Mouse (Mus musculus) myocyte (in vitro differentiated cells): ENCODE results near the gene Crisp2. TPM values are rescaled to one million over a fixed set of nuclear protein-coding genes. Genes with fewer than 3 reads are reported as not detected.

ENCODE experiments used
- H3K27me3 ChIP-seq: one replicate; pipeline ENCODE4 v1.6.1; 2011; ENCODE audit not compliant: control insufficient read depth, insufficient read depth, insufficient read length
- H3K36me3 ChIP-seq: one replicate; pipeline ENCODE4 v1.6.1; 2011; ENCODE audit not compliant: control insufficient read depth, insufficient read depth
- H3K4me2 ChIP-seq: one replicate; pipeline ENCODE4 v1.6.1; 2011; ENCODE audit warnings: low read depth, control low read depth
- H3K4me3 ChIP-seq: one replicate; pipeline ENCODE4 v1.5.1; 2011; ENCODE audit warnings: mild to moderate bottlenecking, control low read depth, moderate library complexity
- H3K79me2 ChIP-seq: one replicate; pipeline ENCODE4 v1.6.1; 2011; ENCODE audit not compliant: control insufficient read depth, insufficient read depth
- H3ac ChIP-seq: one replicate; pipeline ENCODE4 v1.6.1; 2011; ENCODE audit not compliant: control insufficient read depth, insufficient read length
- CEBPB ChIP-seq: IDR thresholded peaks from 2 replicates; pipeline ENCODE4 v1.6.1; 2011; ENCODE audit warnings: mild to moderate bottlenecking, moderate library complexity; ENCODE audit not compliant: poor library complexity, insufficient read depth, severe bottlenecking
- E2F4 ChIP-seq: IDR thresholded peaks from one replicate; pipeline ENCODE4 v1.6.1; 2011; ENCODE audit warnings: mild to moderate bottlenecking, control low read depth, moderate library complexity; ENCODE audit not compliant: insufficient read depth
- MAX ChIP-seq: IDR thresholded peaks from one replicate; pipeline ENCODE4 v1.6.1; 2011; ENCODE audit warnings: low read depth, mild to moderate bottlenecking, control low read depth
- MYOD1 ChIP-seq, 3 experiments: IDR thresholded peaks; one replicate each; pipeline ENCODE4 v1.6.1; 2011; ENCODE audit warnings: control low read depth in 2 of 3, low read depth in 2 of 3, mild to moderate bottlenecking in 2 of 3, moderate library complexity in 1 of 3; ENCODE audit not compliant: insufficient read length in 2 of 3, control insufficient read depth in 1 of 3
- MYOG ChIP-seq, 3 experiments: IDR thresholded peaks; one replicate each; pipeline ENCODE4 v1.6.1; 2011; ENCODE audit warnings: control low read depth in 2 of 3, low read depth in 2 of 3, mild to moderate bottlenecking in 2 of 3; ENCODE audit not compliant: insufficient read length in 2 of 3, control insufficient read depth in 1 of 3, insufficient read depth in 1 of 3
- POLR2A ChIP-seq: IDR thresholded peaks from one replicate; pipeline ENCODE4 v1.6.1; 2011; ENCODE audit warnings: low read depth, mild to moderate bottlenecking, control low read depth, moderate library complexity; ENCODE audit not compliant: insufficient read length
- POLR2AphosphoS2 ChIP-seq: IDR thresholded peaks from one replicate; pipeline ENCODE4 v1.6.1; 2011; ENCODE audit warnings: low read depth, control low read depth; ENCODE audit not compliant: insufficient read length
- REST ChIP-seq: IDR thresholded peaks from one replicate; pipeline ENCODE4 v1.6.1; 2011; ENCODE audit warnings: mild to moderate bottlenecking, control low read depth, moderate library complexity; ENCODE audit not compliant: insufficient read depth, insufficient read length
- SRF ChIP-seq: IDR thresholded peaks from one replicate; pipeline ENCODE4 v1.6.1; 2011; ENCODE audit warnings: low read depth; ENCODE audit not compliant: control insufficient read depth, insufficient read length
- TCF12 ChIP-seq: IDR thresholded peaks from one replicate; pipeline ENCODE4 v1.6.1; 2011; ENCODE audit warnings: mild to moderate bottlenecking, control low read depth; ENCODE audit not compliant: poor library complexity, insufficient read depth, severe bottlenecking
- TCF3 ChIP-seq: IDR thresholded peaks from one replicate; pipeline ENCODE4 v1.6.1; 2011; ENCODE audit warnings: low read depth, control low read depth; ENCODE audit not compliant: insufficient read length
- USF1 ChIP-seq: IDR thresholded peaks from one replicate; pipeline ENCODE4 v1.6.1; 2011; ENCODE audit warnings: low read depth, mild to moderate bottlenecking, control low read depth, moderate library complexity
- polyA plus RNA-seq: library from polyadenylated mRNA; unstranded; fragments of >200 nt; fragmentation: generic; extraction: Trizol; gene quantifications from one replicate; pipeline ENCODE4 v1.2.1, GENCODE M21; 2012; ENCODE audit warnings: missing spikeins

Gene Crisp2
- polyA plus RNA-seq, result not detected

- TF ChIP-seq MYOD1 (IDR thresholded peaks at IDR 0.05; ENCODE audit: control insufficient read depth in 1 of 3, insufficient read length in 2 of 3, low read depth in 2 of 3), result no peak
- TF ChIP-seq MYOG (IDR thresholded peaks at IDR 0.05; ENCODE audit: control insufficient read depth in 1 of 3, insufficient read depth in 1 of 3, insufficient read length in 2 of 3, low read depth in 2 of 3), result no peak
- no peak for TF ChIP-seq E2F4
- TF ChIP-seq USF1, result no peak
- TF ChIP-seq POLR2A, result no peak
- no peak for TF ChIP-seq CEBPB
- TF ChIP-seq TCF12, result no peak
- TF ChIP-seq POLR2AphosphoS2, result no peak
- TF ChIP-seq REST, result no peak
- no peak for TF ChIP-seq SRF
- no peak for TF ChIP-seq MAX
- TF ChIP-seq TCF3, result no peak
- H3ac ChIP-seq, result no peak within 1 kb of the TSS
- H3K36me3 ChIP-seq, result no peaks in the 10 kb centered on the region
- H3K79me2 ChIP-seq, result no peaks in the 10 kb centered on the region
- H3K4me3 ChIP-seq, result no peak within 1 kb of the TSS
- no peak within 1 kb of the TSS for H3K4me2 ChIP-seq
- no peaks in the 10 kb centered on the region for H3K27me3 ChIP-seq
Observed at GRCm38 (mm10) chr17:40806953-40807572, at the start of gene Crisp2. Gene Crisp2 (minus strand): TSS chr17:40807003.

DNA sequence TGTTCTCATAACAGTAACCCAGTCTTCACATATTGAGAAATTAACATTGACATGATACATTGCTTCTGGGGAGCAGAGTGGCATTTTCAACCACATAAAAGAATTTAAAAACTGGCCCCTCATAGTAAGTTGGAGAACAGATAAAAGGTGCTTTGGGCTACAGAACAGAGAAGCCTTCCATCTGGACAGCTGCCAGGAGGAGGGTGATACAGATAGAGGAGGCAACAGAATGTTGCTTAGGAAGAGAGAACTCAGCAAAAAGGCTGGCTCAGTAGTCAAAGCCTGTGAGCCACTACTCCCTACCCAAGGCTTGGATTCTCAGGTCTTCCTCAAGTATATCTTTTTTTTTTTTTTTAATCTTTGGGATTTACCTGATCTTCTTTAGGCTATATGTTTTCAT, 48.3 kb upstream of the Crisp2 start:
- Histone ChIP-seq H3K4me2 (no peak overlapping the region), H3ac (no peak overlapping the region), H3K79me2 (no peaks in the 10 kb centered on the region), H3K36me3 (no peaks in the 10 kb centered on the region), H3K27me3 (no peaks in the 10 kb centered on the region), H3K4me3 (no peak overlapping the region)
- TF ChIP-seq REST (no peak), MYOG (IDR thresholded peaks at IDR 0.05; ENCODE audit: control insufficient read depth in 1 of 3, insufficient read depth in 1 of 3, insufficient read length in 2 of 3, low read depth in 2 of 3) (no peak), SRF (no peak), USF1 (no peak), POLR2AphosphoS2 (no peak), TCF12 (no peak), CEBPB (no peak), MAX (no peak), MYOD1 (IDR thresholded peaks at IDR 0.05; ENCODE audit: control insufficient read depth in 1 of 3, insufficient read length in 2 of 3, low read depth in 2 of 3) (no peak), E2F4 (no peak), TCF3 (no peak), POLR2A (no peak)

- Histone ChIP-seq H3K36me3 (no peaks in the 10 kb centered on the region), H3K79me2 (no peaks in the 10 kb centered on the region), H3K4me2 (no peak overlapping the region), H3K4me3 (no peak overlapping the region), H3K27me3 (no peaks in the 10 kb centered on the region), H3ac (no peak overlapping the region)
- TF ChIP-seq TCF12 (no peak), SRF (no peak), REST (no peak), USF1 (no peak)
Observed at GRCm38 (mm10) chr17:40837308-40837707, 30.5 kb upstream of the Crisp2 start.

DNA sequence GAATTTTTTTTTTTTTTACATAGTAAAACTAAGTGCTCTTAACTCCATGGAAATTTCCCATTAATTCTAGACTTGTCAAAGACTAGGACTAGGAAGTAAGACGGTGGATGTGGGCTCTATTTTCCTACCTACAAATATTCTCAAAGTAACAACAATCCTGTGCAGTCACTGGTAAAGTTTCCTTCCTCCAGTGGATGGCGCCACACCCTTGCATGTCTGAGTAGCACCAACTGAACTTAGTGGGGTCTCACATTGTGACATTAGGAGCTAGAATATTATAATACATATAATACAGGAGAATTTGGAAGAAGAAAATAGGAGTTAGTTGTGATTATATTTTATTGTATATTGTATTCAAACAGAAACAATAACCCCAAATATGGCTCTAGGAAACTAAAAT, 25.1 kb upstream of the Crisp2 start:
- no peak overlapping the region for H3ac ChIP-seq
- H3K36me3 ChIP-seq, result no peaks in the 10 kb centered on the region
- no peak overlapping the region for H3K4me2 ChIP-seq
- H3K27me3 ChIP-seq, result no peaks in the 10 kb centered on the region
- TF ChIP-seq MYOD1 (IDR thresholded peaks at IDR 0.05; ENCODE audit: control insufficient read depth in 1 of 3, insufficient read length in 2 of 3, low read depth in 2 of 3), result no peak
- no peak for TF ChIP-seq MYOG (IDR thresholded peaks at IDR 0.05; ENCODE audit: control insufficient read depth in 1 of 3, insufficient read depth in 1 of 3, insufficient read length in 2 of 3, low read depth in 2 of 3)
- no peak for TF ChIP-seq TCF12
- no peak for TF ChIP-seq POLR2A
- TF ChIP-seq CEBPB, result no peak
- no peak for TF ChIP-seq USF1
- TF ChIP-seq REST, result no peak
- no peak for TF ChIP-seq MAX
- TF ChIP-seq E2F4, result no peak
- TF ChIP-seq SRF, result no peak
- TF ChIP-seq TCF3, result no peak
- TF ChIP-seq POLR2AphosphoS2, result no peak
- no peaks in the 10 kb centered on the region for H3K79me2 ChIP-seq
- no peak overlapping the region for H3K4me3 ChIP-seq

GRCm38 (mm10) chr17:40824549-40824948, 17.7 kb upstream of the Crisp2 start:
- H3K4me2 ChIP-seq, result no peak overlapping the region
- H3K36me3 ChIP-seq, result no peaks in the 10 kb centered on the region
- no peaks in the 10 kb centered on the region for H3K79me2 ChIP-seq
- no peaks in the 10 kb centered on the region for H3K27me3 ChIP-seq
- no peak overlapping the region for H3ac ChIP-seq
- TF ChIP-seq TCF3 (no peak), REST (no peak), USF1 (no peak), CEBPB (no peak), MYOG (IDR thresholded peaks at IDR 0.05; ENCODE audit: control insufficient read depth in 1 of 3, insufficient read depth in 1 of 3, insufficient read length in 2 of 3, low read depth in 2 of 3) (no peak), MYOD1 (IDR thresholded peaks at IDR 0.05; ENCODE audit: control insufficient read depth in 1 of 3, insufficient read length in 2 of 3, low read depth in 2 of 3) (no peak), SRF (no peak), TCF12 (no peak), POLR2AphosphoS2 (no peak), MAX (no peak), POLR2A (no peak), E2F4 (no peak)
- no peak overlapping the region for H3K4me3 ChIP-seq
